Mouse (Mus musculus) lung, adult 2 months (tissue): Measurements from ENCODE around the gene Cacna2d3. TPM values are rescaled to one million over a fixed set of nuclear protein-coding genes. Genes with fewer than 3 reads are reported as not detected.

Source experiments
- DNase-seq: peaks from one replicate; pipeline ENCODE4 v3.0.0; 2022
- H3K4me1 ChIP-seq: fragments of 200-500 bp; 2 replicates; pipeline ENCODE4 v1.6.1; 2011; ENCODE audit warnings: low read length; ENCODE audit not compliant: control insufficient read depth, insufficient read depth
- H3K4me3 ChIP-seq: fragments of 200-500 bp; replicated peaks from 2 replicates; pipeline ENCODE3; 2011; ENCODE audit warnings: low read depth, mild to moderate bottlenecking, control low read depth, low read length; ENCODE audit errors: extremely low read depth
- CTCF ChIP-seq: fragments of 200-500 bp; IDR thresholded peaks from 2 replicates; pipeline ENCODE4 v1.5.1; 2011; ENCODE audit warnings: mild to moderate bottlenecking, low read length, control low read depth; ENCODE audit not compliant: insufficient read depth
- POLR2A ChIP-seq: fragments of 200-500 bp; IDR thresholded peaks from 2 replicates; pipeline ENCODE4 v1.6.1; 2011; ENCODE audit warnings: low read depth, mild to moderate bottlenecking, control low read depth, low read length, borderline replicate concordance; ENCODE audit errors: extremely low read depth
- WGBS: fragments of 180-500 bp; shearing (Covaris S2); methylation state at CpG from one replicate; pipeline ENCODE4 v1.1.7; 2018; 5-methylcytosine and 5-hydroxymethylcytosine counted together
- polyA plus RNA-seq: library from polyadenylated mRNA; depleted of rRNA; stranded (reverse); fragments of >200 nt; gene quantifications from 2 replicates; pipeline ENCODE4 v1.2.3, GENCODE M21; 2012

Gene Cacna2d3
- polyA plus RNA-seq, 1 experiment = 0.38 TPM

DNA sequence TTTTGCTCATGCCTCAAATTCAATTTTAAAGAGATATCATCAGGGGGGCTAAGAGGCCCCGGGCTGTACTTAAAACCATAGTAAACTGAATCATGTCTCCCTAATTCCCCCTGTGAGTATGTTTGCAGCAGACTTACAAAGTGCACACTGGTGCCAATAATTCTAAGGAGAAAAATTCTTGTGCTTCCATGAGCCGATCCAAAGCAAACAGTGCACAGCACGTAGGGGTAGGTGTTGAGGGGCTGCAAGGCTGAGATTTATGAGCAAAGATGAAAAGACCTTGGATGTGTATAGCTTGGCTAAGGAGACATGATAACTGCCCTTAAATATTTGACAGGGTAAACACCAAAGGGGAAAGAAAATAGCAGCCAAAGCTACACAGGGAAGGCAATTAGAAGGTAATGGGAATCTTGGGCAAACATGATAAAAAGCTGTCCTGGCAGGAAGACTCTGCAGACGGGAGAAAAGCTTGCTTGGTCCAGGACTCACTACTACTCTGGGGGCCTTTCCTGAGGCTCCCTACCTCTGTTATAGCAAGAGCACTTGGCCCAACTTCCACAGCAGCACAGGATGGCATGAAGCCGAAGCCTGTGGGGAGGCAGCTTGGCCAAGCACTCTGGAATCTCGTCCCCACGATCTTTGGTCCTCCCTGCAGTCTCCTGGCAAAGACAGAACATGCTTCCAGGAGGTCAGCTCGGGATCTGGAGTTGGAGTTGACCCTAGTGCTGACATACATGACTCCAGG lies 222.9 kb downstream of the Cacna2d3 start:
- DNase-seq = no peak
- no peaks in the 10 kb centered on the region for H3K4me1 ChIP-seq

DNA sequence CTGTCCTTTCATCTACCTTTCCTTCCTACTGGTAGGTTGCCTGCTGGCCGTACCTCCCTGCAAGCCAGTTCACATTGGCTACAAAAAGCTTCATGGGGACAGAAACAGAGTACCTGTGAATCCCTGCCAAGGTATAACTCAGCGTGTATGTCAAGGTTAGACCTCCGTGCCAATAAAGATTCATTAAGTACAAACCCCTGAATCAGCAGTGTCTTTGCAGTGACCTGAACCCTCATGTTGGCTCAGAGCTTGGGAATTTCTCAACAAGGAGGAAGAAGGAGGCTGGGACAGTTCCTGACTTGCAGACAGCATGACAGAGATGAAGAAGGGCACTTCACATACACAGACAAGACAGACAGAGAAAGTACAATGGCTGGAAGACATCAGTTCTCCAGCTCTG lies 225.1 kb downstream of the Cacna2d3 start:
- Histone ChIP-seq H3K4me3 (no peak overlapping the region), H3K4me1 (no peaks in the 10 kb centered on the region)
- WGBS = 80% methylated on average over 3 of the region's 3 CpGs
- DNase-seq = no peak
- TF ChIP-seq POLR2A = no peak
- no peak for TF ChIP-seq CTCF

More for the DNA sequence above, 222.9 kb downstream of the Cacna2d3 start:
- H3K4me3 ChIP-seq = no peak overlapping the region
- WGBS = 48% methylated on average over 8 of the region's 8 CpGs
- no peak for TF ChIP-seq POLR2A
- no peak for TF ChIP-seq CTCF

DNA sequence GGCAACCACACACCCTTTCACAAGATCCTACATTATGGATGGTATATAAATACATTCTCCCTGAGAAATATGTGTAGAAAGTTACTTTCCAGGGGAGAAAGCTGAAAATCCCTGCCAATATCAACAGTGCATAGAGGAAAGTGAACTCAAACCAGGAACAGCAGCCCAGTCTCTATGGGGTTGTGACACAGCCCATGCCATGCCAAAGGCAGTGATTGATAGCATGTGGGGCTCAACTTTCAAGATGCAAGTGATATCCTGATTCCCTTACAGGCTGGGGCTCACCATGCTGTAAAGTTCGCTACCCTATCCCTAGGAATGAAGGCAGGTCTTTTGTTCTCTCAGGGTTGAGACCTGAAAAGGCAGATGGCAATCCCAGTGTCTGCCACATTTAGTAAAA lies 229.9 kb downstream of the Cacna2d3 start:
- WGBS = 59% methylated on average over 1 of the region's 1 CpGs
- H3K4me3 ChIP-seq = no peak overlapping the region
- no peak for DNase-seq
- TF ChIP-seq CTCF = no peak
- TF ChIP-seq POLR2A = no peak
- H3K4me1 ChIP-seq = no peaks in the 10 kb centered on the region

DNA sequence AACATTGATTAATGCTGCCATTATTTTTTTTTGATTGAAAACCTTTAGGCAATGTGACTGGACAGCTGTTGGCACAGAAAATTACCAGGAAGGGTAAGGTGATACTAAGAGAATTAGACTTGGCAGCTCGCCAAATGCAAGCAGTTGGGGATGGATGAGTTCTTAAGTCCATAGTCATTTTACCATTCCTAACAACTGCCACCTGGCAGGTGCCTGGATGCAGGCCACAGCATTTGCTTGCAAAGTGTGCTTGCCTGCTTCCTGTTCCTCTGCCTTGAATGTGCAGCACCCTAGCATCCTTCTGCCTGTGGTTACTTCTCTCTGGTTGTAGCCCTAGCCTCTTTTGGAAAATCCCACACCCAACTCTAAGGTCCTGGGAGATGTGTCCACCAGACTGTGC lies 236.2 kb downstream of the Cacna2d3 start:
- no peak overlapping the region for H3K4me3 ChIP-seq
- no peaks in the 10 kb centered on the region for H3K4me1 ChIP-seq
- 50% methylated on average over 1 of the region's 1 CpGs for WGBS
- DNase-seq = no peak
- TF ChIP-seq CTCF = no peak
- TF ChIP-seq POLR2A = no peak

DNA sequence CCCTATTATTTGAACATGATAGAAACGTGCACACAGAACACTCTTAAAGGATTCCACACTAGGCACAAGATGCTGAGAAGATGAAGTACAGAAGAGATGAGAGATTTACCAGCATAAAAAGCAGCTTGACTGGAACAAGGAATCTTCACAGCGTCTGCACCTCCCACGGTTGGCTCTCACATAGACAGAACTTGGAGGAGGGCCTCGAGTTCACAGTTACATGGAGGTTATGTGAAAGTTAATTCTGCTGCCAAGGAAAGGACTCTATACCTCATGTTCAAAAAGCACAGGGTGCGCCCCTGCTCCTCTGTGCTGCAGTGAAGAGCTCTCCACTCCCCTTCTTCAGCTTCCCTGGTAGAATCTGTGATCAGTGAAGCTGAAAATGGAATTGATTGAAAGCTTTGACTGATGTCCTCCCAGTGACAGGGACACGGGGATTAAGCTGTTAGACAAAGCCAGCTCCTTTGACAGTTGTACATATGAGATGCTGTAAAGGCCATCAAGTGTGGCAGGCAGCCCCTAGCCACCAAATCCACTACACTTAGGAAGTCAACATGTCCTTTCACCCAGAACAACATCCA lies 243.2 kb downstream of the Cacna2d3 start:
- WGBS = 62% methylated on average over 6 of the region's 6 CpGs
- TF ChIP-seq POLR2A (no peak), CTCF (no peak)
- H3K4me1 ChIP-seq = no peaks in the 10 kb centered on the region

DNA sequence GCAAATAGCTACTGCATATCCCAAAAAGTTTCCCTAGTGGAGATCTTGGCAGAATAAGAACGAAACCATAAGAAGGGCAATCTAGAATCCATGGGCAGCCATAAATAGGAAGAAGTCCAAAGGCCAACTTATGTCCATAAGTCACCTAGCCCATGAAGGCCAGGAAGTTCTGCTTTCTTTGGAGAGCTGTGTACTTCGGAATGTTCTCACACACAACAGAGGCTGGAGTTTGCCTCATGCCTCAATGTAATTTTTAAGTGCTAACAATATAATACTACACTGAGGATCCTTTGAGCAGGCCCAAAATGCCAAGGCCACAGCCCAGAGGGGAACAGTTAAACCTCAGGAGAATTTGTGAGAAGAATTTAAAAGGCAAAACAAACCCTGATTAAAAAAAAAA lies 257.4 kb downstream of the Cacna2d3 start:
- WGBS = 73% methylated on average over 2 of the region's 2 CpGs
- H3K4me3 ChIP-seq = no peak overlapping the region
- TF ChIP-seq POLR2A = no peak
- TF ChIP-seq CTCF = no peak
- no peak for DNase-seq
- no peaks in the 10 kb centered on the region for H3K4me1 ChIP-seq

More for the DNA sequence above, 243.2 kb downstream of the Cacna2d3 start:
- no peak overlapping the region for H3K4me3 ChIP-seq
- no peak for DNase-seq

DNA sequence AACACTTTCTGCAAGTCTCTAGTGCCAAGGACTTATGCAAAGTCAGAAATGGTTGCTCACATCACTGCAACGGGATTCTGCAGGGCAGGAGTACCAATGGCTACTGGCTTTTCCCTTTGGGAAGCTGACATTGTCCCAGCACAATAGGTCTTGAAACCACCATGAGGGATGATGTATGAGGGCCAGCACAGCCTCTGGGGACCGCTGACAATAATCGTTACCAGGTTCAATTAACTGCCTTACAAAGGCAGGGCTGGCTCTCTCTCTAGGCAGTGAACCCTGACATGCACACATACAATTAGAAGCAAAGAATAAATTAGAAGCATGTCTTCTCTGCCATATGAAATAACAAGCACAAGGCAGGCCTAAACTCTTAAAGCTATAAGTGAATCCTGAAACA lies 272.5 kb downstream of the Cacna2d3 start:
- WGBS = 85% methylated on average over 3 of the region's 3 CpGs
- DNase-seq = no peak

DNA sequence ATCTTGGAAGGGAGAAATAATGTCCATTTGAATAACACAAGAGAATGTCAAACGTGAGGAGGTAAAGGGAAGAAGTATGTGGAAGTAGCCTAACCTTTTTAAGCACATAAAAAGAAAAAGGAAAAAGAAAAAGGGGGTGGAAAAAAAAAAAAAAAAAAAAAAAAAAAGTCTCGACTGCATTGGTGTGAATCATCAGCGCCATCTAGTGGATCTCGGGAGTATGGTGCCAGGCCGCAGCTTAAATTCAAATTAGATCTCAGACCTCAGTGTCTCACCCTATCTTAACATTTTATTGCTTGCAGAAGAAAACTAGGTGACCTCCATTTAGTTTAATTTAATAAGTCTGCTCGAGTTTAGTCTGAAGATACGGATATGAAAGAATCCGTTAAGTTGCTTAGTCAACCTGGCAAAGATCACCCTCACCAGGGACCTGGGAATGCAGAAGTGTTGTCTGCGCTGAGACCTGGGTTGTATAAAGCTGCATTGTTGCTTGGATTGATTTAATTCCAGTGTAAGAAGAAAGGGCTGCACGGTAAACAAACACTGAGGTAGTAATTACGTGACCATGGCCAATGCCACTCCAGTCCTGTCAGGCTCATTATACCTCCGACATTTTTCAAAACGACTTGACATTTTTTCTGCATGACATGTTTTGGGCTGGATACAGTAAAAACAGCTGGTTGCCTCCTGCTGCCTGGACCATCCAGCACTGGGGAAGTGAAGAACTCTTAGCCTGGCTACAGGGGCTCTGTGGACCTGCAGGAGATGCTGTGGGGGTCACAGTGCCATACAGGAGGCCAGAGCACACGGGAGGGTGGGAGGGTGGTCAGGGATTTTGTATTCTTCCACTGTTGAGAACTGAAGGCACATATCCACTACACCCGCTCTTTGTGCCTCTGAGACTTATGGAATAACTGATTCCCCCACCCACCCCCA lies 278.3 kb downstream of the Cacna2d3 start:
- Histone ChIP-seq H3K4me1 (no peaks in the 10 kb centered on the region), H3K4me3 (no peak overlapping the region)
- TF ChIP-seq POLR2A (no peak), CTCF (peak; percentile 67)
- DNase-seq = peak; percentile 23
- 25% methylated on average over 15 of the region's 15 CpGs for WGBS

More for the DNA sequence above, 272.5 kb downstream of the Cacna2d3 start:
- no peak overlapping the region for H3K4me3 ChIP-seq
- no peak for TF ChIP-seq POLR2A
- no peak for TF ChIP-seq CTCF
- H3K4me1 ChIP-seq = no peaks in the 10 kb centered on the region

DNA sequence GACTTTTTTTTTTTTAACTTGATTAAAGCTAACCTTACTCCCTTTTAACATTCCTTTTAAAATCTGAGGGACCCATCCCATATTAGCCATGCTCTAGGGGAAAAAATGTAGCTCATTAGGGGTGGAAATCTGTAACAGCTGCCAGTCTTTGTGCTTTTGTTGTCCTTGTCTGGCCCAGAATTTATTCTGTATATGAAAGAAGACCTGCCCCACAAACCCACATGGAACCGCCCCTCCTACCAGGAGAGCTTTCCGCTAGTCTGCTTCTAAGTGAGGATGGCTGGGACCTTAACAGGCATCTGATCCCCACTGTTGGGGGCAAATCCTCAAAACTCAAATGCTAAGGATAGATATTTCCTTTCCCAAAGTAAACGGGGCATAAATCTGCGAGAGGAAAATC lies 279.2 kb downstream of the Cacna2d3 start:
- no peak for DNase-seq
- no peaks in the 10 kb centered on the region for H3K4me1 ChIP-seq
- WGBS = 54% methylated on average over 4 of the region's 4 CpGs
- H3K4me3 ChIP-seq = no peak overlapping the region
- TF ChIP-seq POLR2A (no peak), CTCF (no peak)
